Mouse (Mus musculus) lung, adult 2 months (tissue): ENCODE measurements around the gene Rbfox3.

Experiments
- CTCF ChIP-seq: fragments of 200-500 bp; IDR thresholded peaks from 2 replicates; pipeline ENCODE4 v1.5.1; 2011; ENCODE audit warnings: mild to moderate bottlenecking, low read length, control low read depth; ENCODE audit not compliant: insufficient read depth
- POLR2A ChIP-seq: fragments of 200-500 bp; IDR thresholded peaks from 2 replicates; pipeline ENCODE4 v1.6.1; 2011; ENCODE audit warnings: low read depth, mild to moderate bottlenecking, control low read depth, low read length, borderline replicate concordance; ENCODE audit errors: extremely low read depth

- TF ChIP-seq POLR2A, result no peak
- TF ChIP-seq CTCF, result no peak
These were observed 50.6 kb downstream of the Rbfox3 start for GRCm38 (mm10) chr11:118860812-118861211.
